Mouse (Mus musculus): ENCODE results near the gene Arap1. TPM values are rescaled to one million over a fixed set of nuclear protein-coding genes. Genes with fewer than 3 reads are reported as not detected.

Arap1 gene
- polyA plus RNA-seq, 1 experiment from 2014 or later = 11.6 TPM

GRCm38 (mm10) chr7:101329606-101330005, 18.3 kb upstream of the Arap1 start:
- ATAC-seq (ENCODE audit: low FRiP score) = no peak
- no peak overlapping the region for H3K4me3 ChIP-seq
- no peaks in the 10 kb centered on the region for H3K27me3 ChIP-seq
- H3K36me3 ChIP-seq = no peaks in the 10 kb centered on the region
- no peaks in the 10 kb centered on the region for H3K9me3 ChIP-seq
- peak overlapping the region; percentile 76; the same call in 1 of the 2 replicates for H3K27ac ChIP-seq
- no peak overlapping the region for H3K4me2 ChIP-seq
- H3K4me1 ChIP-seq (replicated peaks) = peaks cover 23% of the 10 kb centered on the region
- H3K9ac ChIP-seq = peak overlapping the region; percentile 43; the same call in 1 of the 2 replicates
- WGBS = 66% methylated on average over 4 of the region's 4 CpGs

GRCm38 (mm10) chr7:101330074-101330840, 17.6 kb upstream of the Arap1 start:
- Histone ChIP-seq H3K4me3 (no peak overlapping the region), H3K9ac (no peak overlapping the region), H3K9me3 (no peaks in the 10 kb centered on the region), H3K36me3 (no peaks in the 10 kb centered on the region), H3K4me2 (no peak overlapping the region), H3K27ac (no peak overlapping the region), H3K4me1 (replicated peaks) (peaks cover 23% of the 10 kb centered on the region), H3K27me3 (no peaks in the 10 kb centered on the region)
- 74% methylated on average over 10 of the region's 10 CpGs for WGBS
- ATAC-seq (ENCODE audit: low FRiP score) = peak; percentile 35; the same call in 1 of the 2 replicates

- 81% methylated on average over 4 of the region's 4 CpGs for WGBS
- no peak overlapping the region for H3K9ac ChIP-seq
- no peak for ATAC-seq (ENCODE audit: low FRiP score)
- no peak overlapping the region for H3K4me3 ChIP-seq
- H3K27ac ChIP-seq = no peak overlapping the region
- no peaks in the 10 kb centered on the region for H3K9me3 ChIP-seq
- H3K27me3 ChIP-seq = no peaks in the 10 kb centered on the region
- H3K4me2 ChIP-seq = no peak overlapping the region
- H3K4me1 ChIP-seq (replicated peaks) = peaks cover 23% of the 10 kb centered on the region
- H3K36me3 ChIP-seq = no peaks in the 10 kb centered on the region
Observed at GRCm38 (mm10) chr7:101330841-101331173, 17.1 kb upstream of the Arap1 start.

- Histone ChIP-seq H3K27ac (no peak overlapping the region), H3K27me3 (no peaks in the 10 kb centered on the region), H3K9ac (no peak overlapping the region), H3K4me3 (no peak overlapping the region), H3K36me3 (no peaks in the 10 kb centered on the region), H3K4me2 (no peak overlapping the region), H3K4me1 (replicated peaks) (peaks cover 23% of the 10 kb centered on the region), H3K9me3 (no peaks in the 10 kb centered on the region)
- 77% methylated on average over 5 of the region's 5 CpGs for WGBS
- ATAC-seq (ENCODE audit: low FRiP score) = no peak
Observed at GRCm38 (mm10) chr7:101332045-101332831, 15.6 kb upstream of the Arap1 start.

- H3K27ac ChIP-seq = no peak overlapping the region
- no peak overlapping the region for H3K4me2 ChIP-seq
- H3K36me3 ChIP-seq = no peaks in the 10 kb centered on the region
- H3K4me3 ChIP-seq = no peak overlapping the region
- H3K4me1 ChIP-seq (replicated peaks) = peaks cover 5% of the 10 kb centered on the region
- WGBS = 93% methylated on average over 2 of the region's 2 CpGs
- no peak for ATAC-seq (ENCODE audit: low FRiP score)
- no peaks in the 10 kb centered on the region for H3K27me3 ChIP-seq
- no peaks in the 10 kb centered on the region for H3K9me3 ChIP-seq
- H3K9ac ChIP-seq = no peak overlapping the region
Observed at GRCm38 (mm10) chr7:101335228-101335627, 12.6 kb upstream of the Arap1 start.

GRCm38 (mm10) chr7:101336686-101337085, 11.2 kb upstream of the Arap1 start:
- H3K27me3 ChIP-seq = no peaks in the 10 kb centered on the region
- no peaks in the 10 kb centered on the region for H3K36me3 ChIP-seq
- H3K4me3 ChIP-seq = no peak overlapping the region
- no peak for ATAC-seq (ENCODE audit: low FRiP score)
- no peak overlapping the region for H3K4me2 ChIP-seq
- no peak overlapping the region for H3K27ac ChIP-seq
- H3K9me3 ChIP-seq = no peaks in the 10 kb centered on the region
- H3K9ac ChIP-seq = no peak overlapping the region
- H3K4me1 ChIP-seq (replicated peaks) = peaks cover 3% of the 10 kb centered on the region; the same call in 1 of the 2 replicates
- 94% methylated on average over 3 of the region's 3 CpGs for WGBS

GRCm38 (mm10) chr7:101337401-101337800, 10.5 kb upstream of the Arap1 start:
- Histone ChIP-seq H3K36me3 (no peaks in the 10 kb centered on the region), H3K9ac (no peak overlapping the region), H3K9me3 (no peaks in the 10 kb centered on the region), H3K27ac (no peak overlapping the region), H3K4me1 (replicated peaks) (peaks cover 1% of the 10 kb centered on the region; the same call in 1 of the 2 replicates), H3K4me3 (no peak overlapping the region), H3K27me3 (no peaks in the 10 kb centered on the region), H3K4me2 (no peak overlapping the region)
- ATAC-seq (ENCODE audit: low FRiP score) = no peak
- WGBS = 92% methylated on average over 3 of the region's 3 CpGs

GRCm38 (mm10) chr7:101341405-101341804, 6.5 kb upstream of the Arap1 start:
- peaks cover 6% of the 10 kb centered on the region; the same call in 1 of the 2 replicates for H3K27me3 ChIP-seq
- no peaks in the 10 kb centered on the region for H3K4me1 ChIP-seq (replicated peaks)
- H3K27ac ChIP-seq = no peak overlapping the region
- 73% methylated on average over 6 of the region's 6 CpGs for WGBS
- no peak for ATAC-seq (ENCODE audit: low FRiP score)
- H3K4me2 ChIP-seq = no peak overlapping the region
- H3K36me3 ChIP-seq = no peaks in the 10 kb centered on the region
- H3K9me3 ChIP-seq = no peaks in the 10 kb centered on the region
- H3K9ac ChIP-seq = no peak overlapping the region
- no peak overlapping the region for H3K4me3 ChIP-seq

GRCm38 (mm10) chr7:101343135-101343534, 4.7 kb upstream of the Arap1 start:
- 80% methylated on average over 7 of the region's 7 CpGs for WGBS
- ATAC-seq (ENCODE audit: low FRiP score) = no peak
- H3K4me3 ChIP-seq = no peak overlapping the region

GRCm38 (mm10) chr7:101344892-101345291, 3.0 kb upstream of the Arap1 start:
- Histone ChIP-seq H3K4me1 (replicated peaks) (peaks cover 20% of the 10 kb centered on the region), H3K4me2 (no peak overlapping the region), H3K27me3 (peaks cover 30% of the 10 kb centered on the region), H3K4me3 (no peak overlapping the region), H3K9ac (no peak overlapping the region), H3K36me3 (no peaks in the 10 kb centered on the region), H3K27ac (no peak overlapping the region), H3K9me3 (no peaks in the 10 kb centered on the region)
- ATAC-seq (ENCODE audit: low FRiP score) = no peak
- 76% methylated on average over 4 of the region's 4 CpGs for WGBS

More at GRCm38 (mm10) chr7:101343135-101343534, 4.7 kb upstream of the Arap1 start:
- Histone ChIP-seq H3K4me2 (no peak overlapping the region), H3K9ac (no peak overlapping the region), H3K27ac (no peak overlapping the region), H3K9me3 (no peaks in the 10 kb centered on the region), H3K36me3 (no peaks in the 10 kb centered on the region), H3K27me3 (peaks cover 12% of the 10 kb centered on the region), H3K4me1 (replicated peaks) (peaks cover 9% of the 10 kb centered on the region)

- no peak for ATAC-seq (ENCODE audit: low FRiP score)
- Histone ChIP-seq H3K27ac (no peak overlapping the region), H3K27me3 (peaks cover 38% of the 10 kb centered on the region), H3K36me3 (no peaks in the 10 kb centered on the region), H3K9me3 (no peaks in the 10 kb centered on the region), H3K4me1 (replicated peaks) (peaks cover 20% of the 10 kb centered on the region), H3K4me3 (no peak overlapping the region), H3K4me2 (no peak overlapping the region), H3K9ac (no peak overlapping the region)
- WGBS = 75% methylated on average over 2 of the region's 2 CpGs
Observed at GRCm38 (mm10) chr7:101346991-101347390, 876 bp upstream of the Arap1 start.

- 5% methylated on average over 13 of the region's 13 CpGs for WGBS
- ATAC-seq (ENCODE audit: low FRiP score) = no peak
- Histone ChIP-seq H3K27ac (no peak overlapping the region), H3K9me3 (no peaks in the 10 kb centered on the region), H3K9ac (peak overlapping the region; percentile 71), H3K4me3 (peak overlapping the region; percentile 53), H3K36me3 (no peaks in the 10 kb centered on the region), H3K4me2 (peak overlapping the region; percentile 96), H3K27me3 (peaks cover 38% of the 10 kb centered on the region), H3K4me1 (replicated peaks) (peaks cover 20% of the 10 kb centered on the region)
Observed at GRCm38 (mm10) chr7:101348312-101348711, 445 bp downstream of the Arap1 start.

Measured in hindbrain, embryonic 13.5 days (tissue).